Mouse (Mus musculus): ENCODE measurements around the gene Lck. TPM values are rescaled to one million over a fixed set of nuclear protein-coding genes. Genes with fewer than 3 reads are reported as not detected.

Lck gene
- total RNA-seq (2017), result 122 to 412 TPM (median 167 TPM) in 3 replicates

- ATAC-seq (replicated peaks; ENCODE audit: insufficient number of reproducible peaks, low FRiP score, low TSS enrichment, poor library complexity, severe bottlenecking), result no peak
Observed at GRCm38 (mm10) chr4:129573430-129573829, at the start of gene Lck. Lck (minus strand) TSS chr4:129573641.

GRCm38 (mm10) chr4:129622803-129623535 is 49.5 kb upstream of the Lck start:
- no peak for ATAC-seq (replicated peaks; ENCODE audit: insufficient number of reproducible peaks, low FRiP score, low TSS enrichment, poor library complexity, severe bottlenecking)

GRCm38 (mm10) chr4:129622120-129622802 is 48.8 kb upstream of the Lck start:
- ATAC-seq (replicated peaks; ENCODE audit: insufficient number of reproducible peaks, low FRiP score, low TSS enrichment, poor library complexity, severe bottlenecking), result no peak

GRCm38 (mm10) chr4:129621283-129621841 is 47.9 kb upstream of the Lck start:
- ATAC-seq (replicated peaks; ENCODE audit: insufficient number of reproducible peaks, low FRiP score, low TSS enrichment, poor library complexity, severe bottlenecking), result no peak

GRCm38 (mm10) chr4:129620419-129621282 is 47.2 kb upstream of the Lck start:
- no peak for ATAC-seq (replicated peaks; ENCODE audit: insufficient number of reproducible peaks, low FRiP score, low TSS enrichment, poor library complexity, severe bottlenecking)

- ATAC-seq (replicated peaks; ENCODE audit: insufficient number of reproducible peaks, low FRiP score, low TSS enrichment, poor library complexity, severe bottlenecking), result peak; percentile 91
Observed at GRCm38 (mm10) chr4:129618786-129619691, 45.6 kb upstream of the Lck start, which contains the start of gene Iqcc. Iqcc (minus strand) TSS chr4:129619099.

- no peak for ATAC-seq (replicated peaks; ENCODE audit: insufficient number of reproducible peaks, low FRiP score, low TSS enrichment, poor library complexity, severe bottlenecking)
Observed at GRCm38 (mm10) chr4:129618031-129618430, 44.6 kb upstream of the Lck start.

GRCm38 (mm10) chr4:129617121-129617641 is 43.7 kb upstream of the Lck start:
- ATAC-seq (replicated peaks; ENCODE audit: insufficient number of reproducible peaks, low FRiP score, low TSS enrichment, poor library complexity, severe bottlenecking), result no peak

- ATAC-seq (replicated peaks; ENCODE audit: insufficient number of reproducible peaks, low FRiP score, low TSS enrichment, poor library complexity, severe bottlenecking), result no peak
Observed at GRCm38 (mm10) chr4:129616631-129617030, 43.2 kb upstream of the Lck start.

GRCm38 (mm10) chr4:129615801-129616290 is 42.4 kb upstream of the Lck start:
- no peak for ATAC-seq (replicated peaks; ENCODE audit: insufficient number of reproducible peaks, low FRiP score, low TSS enrichment, poor library complexity, severe bottlenecking)

GRCm38 (mm10) chr4:129614093-129614492 is 40.7 kb upstream of the Lck start, which contains the start of gene Dcdc2b:
Dcdc2b (minus strand) TSS chr4:129614257.
- no peak for ATAC-seq (replicated peaks; ENCODE audit: insufficient number of reproducible peaks, low FRiP score, low TSS enrichment, poor library complexity, severe bottlenecking)

- no peak for ATAC-seq (replicated peaks; ENCODE audit: insufficient number of reproducible peaks, low FRiP score, low TSS enrichment, poor library complexity, severe bottlenecking)
Observed at GRCm38 (mm10) chr4:129610472-129610871, 37.0 kb upstream of the Lck start.

- ATAC-seq (replicated peaks; ENCODE audit: insufficient number of reproducible peaks, low FRiP score, low TSS enrichment, poor library complexity, severe bottlenecking), result no peak
Observed at GRCm38 (mm10) chr4:129610026-129610425, 36.6 kb upstream of the Lck start.

GRCm38 (mm10) chr4:129609139-129609631 is 35.7 kb upstream of the Lck start:
- ATAC-seq (replicated peaks; ENCODE audit: insufficient number of reproducible peaks, low FRiP score, low TSS enrichment, poor library complexity, severe bottlenecking), result no peak

GRCm38 (mm10) chr4:129608426-129609025 is 35.1 kb upstream of the Lck start:
- ATAC-seq (replicated peaks; ENCODE audit: insufficient number of reproducible peaks, low FRiP score, low TSS enrichment, poor library complexity, severe bottlenecking), result peak; percentile 97

- peak; percentile 88 for ATAC-seq (replicated peaks; ENCODE audit: insufficient number of reproducible peaks, low FRiP score, low TSS enrichment, poor library complexity, severe bottlenecking)
Observed at GRCm38 (mm10) chr4:129600233-129601158, 27.1 kb upstream of the Lck start, which contains the start of the genes Eif3i and Tmem234. Eif3i (minus strand) TSS chr4:129600648. Tmem234 (plus strand) TSS chr4:129600668.
